Mouse (Mus musculus) cerebellum, adult 9-10 months (tissue): ENCODE data around the gene Aatk.

Experiments used
- DNase-seq: peaks from one replicate; pipeline ENCODE4 v3.0.0; 2022

The Aatk gene

DNA sequence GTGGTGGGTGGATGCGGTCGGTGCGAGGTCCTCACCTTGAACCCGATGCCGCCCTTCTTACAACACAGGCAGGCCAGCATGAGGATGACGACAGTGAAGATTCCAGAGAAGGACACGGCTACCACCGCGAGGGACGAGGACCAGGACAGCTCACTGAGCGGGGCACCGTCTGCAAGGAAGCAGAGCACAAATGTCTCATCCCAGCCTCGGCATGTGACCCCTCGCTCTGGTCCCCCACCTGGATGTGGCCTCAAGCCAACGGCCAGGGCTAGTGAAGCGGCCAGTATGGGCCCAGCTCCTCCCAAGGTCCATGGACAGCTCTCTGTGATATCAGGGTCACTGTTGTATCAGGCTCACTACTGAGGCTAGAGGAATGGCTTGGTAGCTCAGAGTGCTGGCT lies 25.6 kb downstream of the Aatk start:
- DNase-seq, result peak; percentile 66

DNA sequence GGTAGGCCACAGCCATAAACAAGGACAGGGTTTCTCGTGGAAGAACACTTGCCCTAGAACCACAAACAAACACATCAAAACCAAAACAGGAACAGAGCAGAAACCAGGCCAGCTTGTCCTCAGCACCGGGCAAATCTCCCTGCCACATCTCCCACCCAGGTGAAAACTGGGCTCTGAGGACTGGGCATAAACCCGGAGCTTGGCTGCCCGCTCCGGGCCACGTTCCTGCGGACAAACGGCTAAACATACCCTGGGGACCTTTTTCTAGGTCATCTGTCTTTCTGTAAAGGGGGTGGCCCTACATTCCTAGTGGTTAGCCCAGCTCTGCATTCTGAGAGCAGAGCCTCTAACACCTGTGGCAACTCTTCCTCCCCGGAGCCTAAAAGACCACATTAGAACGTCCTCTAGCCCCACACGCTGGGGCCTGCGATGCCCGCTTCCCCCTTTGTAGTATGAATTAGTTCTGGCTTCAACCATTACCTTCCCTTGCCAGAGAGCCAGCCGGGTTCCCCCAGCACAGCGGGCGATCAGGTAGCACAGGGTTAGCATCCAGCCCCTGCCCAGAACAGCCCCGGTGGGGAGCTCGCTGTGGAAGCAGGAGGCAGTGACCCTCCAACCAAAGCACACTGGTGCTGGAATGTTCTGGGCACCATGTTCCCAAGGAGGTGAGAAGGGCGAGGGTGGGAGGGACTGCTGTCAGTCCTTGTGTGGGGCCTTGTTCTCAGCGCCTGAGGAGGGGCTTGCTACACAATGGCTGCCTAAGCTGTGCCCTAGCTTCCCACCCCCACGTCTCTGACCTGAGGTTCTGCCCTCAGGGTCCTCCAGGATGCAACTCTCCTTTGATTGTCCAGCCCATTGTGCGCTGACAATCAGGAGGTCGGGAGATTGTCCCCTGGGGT lies 27.2 kb downstream of the Aatk start:
- peak; percentile 68 for DNase-seq

GRCm38 (mm10) chr11:120017011-120017410 lies 30.0 kb downstream of the Aatk start:
- no peak for DNase-seq

DNA sequence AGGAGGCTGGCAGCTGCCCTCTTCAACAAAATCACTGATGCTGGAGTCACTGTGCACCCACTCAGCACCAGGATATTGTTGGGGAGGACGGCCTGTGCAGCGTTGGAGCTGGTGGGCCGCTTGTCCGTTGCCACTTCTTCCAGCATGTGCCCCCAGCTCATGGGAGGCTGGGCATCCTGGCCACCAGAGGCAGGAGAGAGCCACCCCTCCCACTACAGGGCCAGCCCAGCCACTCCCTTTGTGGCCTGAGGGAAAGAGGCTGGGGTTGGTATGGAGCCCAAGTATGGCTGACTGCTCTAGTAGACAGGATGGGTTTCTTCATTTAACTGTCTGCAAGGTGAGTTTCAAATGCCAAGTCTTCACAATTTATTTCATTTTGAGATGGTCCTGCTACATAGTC lies 32.2 kb downstream of the Aatk start:
- no peak for DNase-seq

DNA sequence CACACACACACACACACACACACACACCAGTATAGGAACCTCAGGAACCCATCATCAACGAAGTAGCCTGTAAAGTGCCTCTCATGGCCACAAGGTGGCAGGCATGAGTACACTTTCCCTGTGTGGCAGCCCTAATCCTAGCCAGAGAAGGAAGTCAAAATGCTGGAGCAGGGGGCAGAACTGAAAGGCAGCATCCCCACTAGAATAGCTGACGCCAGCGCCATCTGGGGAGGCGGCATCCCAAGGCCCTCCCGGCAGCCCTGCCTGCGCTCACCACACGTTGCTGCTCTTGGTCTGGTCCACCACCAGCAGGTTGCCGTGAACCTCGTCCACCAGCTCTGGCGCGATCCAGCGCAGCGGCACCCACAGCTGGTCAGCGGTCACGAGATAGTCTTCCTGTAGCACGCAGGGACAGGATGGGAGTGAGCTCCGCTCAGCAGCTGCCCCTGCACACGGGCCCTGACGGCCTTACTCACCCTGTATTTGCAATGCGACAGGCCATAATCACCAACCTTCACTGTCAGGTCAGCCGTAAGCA lies 33.7 kb downstream of the Aatk start:
- DNase-seq, result peak; percentile 91

- peak; percentile 69 for DNase-seq
These were observed 34.3 kb downstream of the Aatk start for GRCm38 (mm10) chr11:120012702-120013101.

- no peak for DNase-seq
These were observed 35.0 kb downstream of the Aatk start for GRCm38 (mm10) chr11:120011761-120012560.

GRCm38 (mm10) chr11:120011114-120011760 lies 35.7 kb downstream of the Aatk start:
- peak; percentile 71 for DNase-seq

DNA sequence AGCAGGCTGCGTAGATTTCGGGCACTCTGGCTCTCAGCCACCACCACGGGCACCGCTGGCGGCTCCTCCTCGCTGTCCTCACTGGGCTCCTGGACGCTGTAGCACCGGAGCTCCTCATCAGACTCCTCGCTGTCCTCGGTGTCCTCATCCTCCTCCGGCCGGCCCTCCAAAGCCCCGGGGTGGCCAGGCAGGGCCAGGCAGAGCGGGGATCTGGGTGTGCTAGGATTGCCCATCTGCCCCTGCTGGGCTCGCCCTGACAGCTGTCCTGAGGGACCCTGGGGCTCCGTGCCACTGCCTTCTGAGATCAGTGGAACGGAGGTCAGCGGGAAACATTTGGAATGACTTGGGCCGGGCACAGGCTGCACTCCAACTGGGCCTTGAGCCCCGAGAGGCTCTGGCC lies 37.0 kb downstream of the Aatk start:
- DNase-seq, result no peak

GRCm38 (mm10) chr11:120008956-120009355 lies 38.0 kb downstream of the Aatk start:
- DNase-seq, result no peak

DNA sequence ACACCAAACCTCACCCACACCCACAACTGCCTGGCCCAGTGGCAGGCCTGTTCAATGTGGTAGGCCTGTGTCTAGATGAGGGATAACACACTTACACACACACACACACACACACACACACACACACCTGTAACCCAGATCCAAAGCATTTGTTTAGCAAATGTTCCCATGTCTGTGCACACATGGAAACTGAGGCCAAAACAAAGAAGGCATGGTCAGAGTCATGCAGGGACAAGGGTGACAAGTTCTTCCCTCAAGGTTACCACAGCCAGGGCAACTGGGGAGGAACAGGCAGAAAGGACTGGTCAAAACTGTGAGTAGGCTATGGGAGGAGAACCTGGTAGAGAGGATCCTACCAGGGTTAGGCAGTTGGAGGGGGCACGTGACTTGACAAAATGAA lies 38.5 kb downstream of the Aatk start:
- DNase-seq, result no peak

DNA sequence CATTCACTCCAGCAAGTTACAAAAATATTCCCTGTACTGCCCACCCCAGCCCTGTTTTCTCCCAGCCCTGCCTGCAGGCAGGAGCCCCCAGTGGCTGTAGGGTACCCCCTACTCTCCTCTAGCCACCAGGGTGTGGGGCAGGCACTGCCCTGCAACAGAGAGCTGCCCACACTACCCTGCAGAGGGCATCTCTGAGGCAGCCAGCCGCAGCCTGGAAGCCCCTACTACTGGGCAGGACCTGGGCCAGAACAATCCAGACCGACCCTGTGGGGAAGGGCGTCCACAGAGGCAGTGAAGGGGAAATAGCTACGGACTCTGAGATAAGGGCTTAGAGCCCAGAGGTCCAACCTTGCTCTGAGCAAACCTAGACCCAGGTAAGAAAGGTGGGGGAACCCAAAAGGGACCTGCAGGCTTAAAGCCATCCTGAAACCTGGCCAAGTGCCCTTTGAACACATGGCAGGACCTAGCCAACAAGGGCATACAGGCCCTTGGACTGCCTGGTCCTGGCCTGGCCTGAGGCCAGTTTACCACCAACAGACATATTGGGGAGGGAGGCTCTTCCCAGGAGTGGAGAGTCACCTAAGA lies 39.4 kb downstream of the Aatk start:
- no peak for DNase-seq

DNA sequence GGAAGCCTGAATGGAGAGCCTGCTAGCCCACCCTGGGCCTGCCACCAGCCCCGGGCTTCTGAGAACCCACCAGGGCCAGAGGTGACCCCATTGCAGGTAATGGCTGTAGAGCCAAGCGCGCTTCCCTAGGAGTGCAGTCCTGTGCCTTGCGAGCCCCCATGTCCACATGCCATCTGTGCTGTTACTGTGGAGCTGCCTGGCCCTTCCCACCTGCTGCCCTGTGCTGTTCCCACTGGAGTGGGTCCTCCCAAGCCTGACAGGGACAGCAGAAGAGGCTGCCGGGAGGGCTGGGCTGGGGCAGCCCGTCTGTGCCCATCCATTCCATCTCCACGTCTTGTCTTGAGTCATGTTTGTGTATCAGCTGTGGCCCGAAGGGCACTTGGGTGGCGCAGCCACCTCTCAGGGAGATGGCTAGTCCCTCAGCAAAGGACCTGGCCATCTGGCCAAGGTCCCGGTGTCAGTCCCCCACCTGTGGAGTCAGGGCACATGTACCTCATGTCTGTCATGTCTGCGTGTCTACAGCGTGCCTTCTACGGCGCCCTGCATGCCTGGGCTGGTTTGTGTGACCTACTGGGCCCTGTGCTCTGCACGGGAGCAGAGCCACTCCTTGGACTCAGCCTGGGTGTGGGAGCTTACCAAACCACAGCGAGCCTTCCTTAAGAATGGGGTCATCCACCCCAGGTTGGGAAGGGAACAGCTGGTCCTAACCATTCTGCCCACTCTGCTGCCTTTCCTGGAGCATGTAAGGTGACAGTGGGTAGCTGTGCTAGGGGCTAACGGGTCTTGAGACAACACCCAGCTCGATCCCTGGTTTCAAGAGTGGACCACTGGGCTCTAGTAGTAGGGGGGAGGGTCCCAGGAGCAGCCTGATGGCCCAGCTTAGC lies 41.3 kb downstream of the Aatk start:
- peak; percentile 70 for DNase-seq

- peak; percentile 54 for DNase-seq
These were observed 44.2 kb downstream of the Aatk start for GRCm38 (mm10) chr11:120002634-120003220.

DNA sequence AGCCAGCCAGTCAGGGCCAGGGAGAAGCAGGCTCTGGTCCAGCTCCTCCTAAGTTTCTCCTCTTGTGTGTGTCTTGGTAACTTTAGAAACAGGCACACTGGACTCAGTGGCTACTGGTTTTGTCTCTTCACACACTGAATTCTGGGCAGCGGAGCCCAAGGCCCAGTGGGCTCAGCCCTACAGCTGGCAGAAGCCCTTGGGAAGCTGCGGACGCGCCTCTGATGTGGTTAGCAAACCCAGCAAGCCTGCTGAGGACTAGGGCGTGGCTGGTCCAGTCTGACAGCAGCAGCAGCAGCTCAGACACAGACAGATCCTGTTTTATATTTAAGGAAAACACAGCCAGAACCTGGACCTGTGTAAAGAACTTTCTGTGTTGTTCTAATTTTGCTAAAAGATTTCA lies 44.9 kb downstream of the Aatk start:
- DNase-seq, result peak; percentile 20

- DNase-seq, result no peak
These were observed 49.6 kb downstream of the Aatk start for GRCm38 (mm10) chr11:119997351-119997750.

DNA sequence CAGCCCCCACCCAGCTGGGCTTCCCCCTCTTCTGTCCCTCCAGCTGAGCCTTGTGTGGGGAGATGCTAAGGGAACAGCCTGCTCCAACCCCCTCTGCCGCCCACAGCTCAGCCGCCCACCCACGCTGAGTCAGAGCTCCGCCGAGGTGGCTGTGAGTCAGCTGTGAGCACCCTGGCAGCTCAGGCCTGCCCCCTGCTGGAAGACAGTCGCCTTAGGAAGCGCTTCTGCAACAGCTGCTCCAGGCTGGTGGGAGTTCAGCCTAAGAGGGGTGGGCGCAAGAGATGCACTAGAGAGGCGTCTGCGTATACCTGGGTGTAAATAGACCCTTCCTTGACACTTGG lies 55.7 kb downstream of the Aatk start:
- DNase-seq, result peak; percentile 82

DNA sequence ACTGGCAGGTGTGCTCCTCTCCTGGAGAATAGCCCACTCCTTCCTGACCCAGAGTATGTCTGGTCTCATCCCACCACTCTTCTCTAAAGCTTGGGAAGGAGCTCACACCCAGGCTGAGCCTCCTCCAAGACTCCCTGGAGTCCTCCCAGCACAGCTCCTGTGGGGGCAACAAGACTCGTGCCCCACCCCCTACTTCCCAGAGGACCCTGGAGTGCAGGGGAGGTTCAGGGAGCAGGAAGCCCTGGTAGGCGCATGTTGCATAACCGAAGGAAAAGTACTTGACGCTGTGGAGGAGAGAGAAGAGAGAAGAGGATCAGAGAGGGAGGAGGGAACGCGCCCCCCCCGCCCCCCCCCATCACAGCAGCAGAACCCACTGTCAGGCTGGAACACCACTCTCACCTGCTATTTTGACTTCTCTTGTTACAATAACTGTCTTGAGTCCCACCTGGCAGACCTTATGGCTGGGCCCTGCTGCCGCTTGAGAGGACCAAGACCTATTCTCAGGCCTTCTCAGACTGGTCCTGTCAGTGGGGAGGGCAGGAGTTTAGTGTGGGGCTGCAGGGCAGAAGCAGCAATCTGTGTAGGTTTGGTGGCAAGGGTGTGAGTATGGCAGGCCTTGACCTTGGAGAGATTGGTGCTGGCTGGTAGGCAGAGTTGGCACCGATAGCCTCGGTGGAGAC lies 56.2 kb downstream of the Aatk start:
- DNase-seq, result no peak

GRCm38 (mm10) chr11:119989115-119989564 lies 57.8 kb downstream of the Aatk start:
- no peak for DNase-seq

GRCm38 (mm10) chr11:119988391-119988790 lies 58.6 kb downstream of the Aatk start:
- DNase-seq, result peak; percentile 56

DNA sequence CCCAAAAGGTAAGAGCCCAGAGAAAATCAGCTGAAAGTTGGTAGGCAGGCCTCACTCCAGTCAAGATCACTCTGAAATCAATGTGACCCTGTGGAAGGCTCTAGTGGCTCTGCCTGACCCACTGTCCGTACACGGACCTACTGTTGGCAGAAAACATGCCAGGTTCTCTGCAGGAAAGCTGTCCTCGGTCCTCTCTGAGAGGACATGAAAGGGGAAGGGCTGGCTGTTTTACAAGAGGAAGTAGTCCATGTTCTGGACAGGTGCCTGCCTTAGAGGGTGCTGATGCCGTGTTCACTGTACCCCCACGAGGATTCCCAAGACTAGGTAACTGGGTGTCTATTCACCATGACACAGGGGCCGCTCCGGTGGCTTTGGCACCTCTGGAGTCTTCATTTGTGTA lies 59.1 kb downstream of the Aatk start:
- DNase-seq, result no peak
